In the genomic region with DNA sequence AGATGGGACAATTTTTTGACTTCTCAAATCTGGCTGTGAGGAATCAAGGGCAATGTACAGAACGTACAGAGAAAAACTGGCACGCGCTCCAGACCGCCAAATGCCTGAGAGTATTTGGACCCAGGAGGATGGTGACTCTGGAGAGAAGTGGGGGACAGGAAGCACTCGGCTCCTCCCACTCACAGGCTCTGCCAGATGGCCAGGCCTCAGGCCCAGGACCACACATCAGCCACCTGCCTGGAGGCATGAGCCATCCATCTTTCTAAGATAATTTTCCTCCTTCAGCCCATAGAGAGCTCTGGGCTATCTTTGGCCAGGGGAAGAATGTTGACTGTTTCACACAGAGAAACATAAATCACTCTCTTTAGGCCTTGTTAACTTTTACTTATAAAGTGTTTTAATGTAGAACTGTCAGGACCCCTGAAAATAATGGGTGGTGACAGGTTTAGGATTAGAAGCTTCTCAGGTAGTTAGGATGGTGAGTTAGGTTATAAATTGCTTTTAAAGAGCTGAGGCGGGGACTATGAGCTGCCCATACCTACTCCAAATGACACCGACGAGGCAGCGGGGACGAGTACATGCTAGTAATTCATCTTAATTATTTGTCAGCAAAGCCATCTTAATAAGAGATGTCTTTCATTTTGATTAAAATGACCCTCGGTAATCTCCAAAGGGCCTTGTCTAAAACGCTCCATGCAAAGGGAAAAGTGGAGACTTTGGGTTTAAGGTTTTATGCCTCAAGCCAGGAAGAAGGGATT, we compare ENCODE assay signal across 9 mouse cellular contexts.
DNase-seq lines count a peak whose midpoint lies in the region; ATAC-seq lines count a peak whose summit lies in the region.
"Had no signal": no experiment of that assay in that cellular context is flagged by ENCODE, and none has a peak within 500 bp of the region (broad histone marks: within the 10 kb centered on the region; RNA-seq: fewer than 3 reads in every experiment).

No protein-coding gene starts in this region.

- ATAC-seq in CD4-positive, CD25-positive, alpha-beta regulatory T cell, adult 4 months, result no peak

- intact Hi-C loops in left cerebral cortex, postnatal 4 days (cut with DNase I), result no loop called here

- DNase-seq in layer of hippocampus, adult 18-20 months (ENCODE audit: low spot score in 2 of 2), result peak; percentile 17 to 20
- DNase-seq in layer of hippocampus, adult 11-12 months (ENCODE audit: low spot score), result no peak
- DNase-seq in cerebellum, adult 18-20 months, result peak; percentile 61 to 62
- peak; percentile 60 for DNase-seq in embryo, embryonic 10 days (ENCODE audit: low spot score)
- DNase-seq in left cerebral cortex, postnatal 4 days, result peak; percentile 44
- DNase-seq in MN1 (ENCODE audit: low spot score), result no peak
- no peak for DNase-seq in urinary bladder, postnatal 25 days (ENCODE audit: low spot score)
- DNase-seq: thymus, adult 2 months had no signal

Comparison
In these comparisons a context has a peak if more than half of its experiments do, and no peak if none do; other contexts are left out.
1. DNase-seq: peak in layer of hippocampus, adult 18-20 months (2 of 2), cerebellum, adult 18-20 months (2 of 2), embryo, embryonic 10 days (single experiment) and left cerebral cortex, postnatal 4 days (single experiment); none in layer of hippocampus, adult 11-12 months (single experiment), MN1 (single experiment) and urinary bladder, postnatal 25 days (single experiment).